Mouse (Mus musculus) midbrain, embryonic 10.5 days (tissue): Measurements from ENCODE around the gene Tekt4. TPM values are rescaled to one million over a fixed set of nuclear protein-coding genes. Genes with fewer than 3 reads are reported as not detected.

Experiments
- DNase-seq: peaks from one replicate; pipeline ENCODE4 v3.0.0-alpha.2; 2017; ENCODE audit warnings: low spot score
- H3K27ac ChIP-seq: fragments of 300-500 bp; sonication (generic); replicated peaks from 2 replicates; pipeline ENCODE4 v1.5.1; 2016; ENCODE audit warnings: mild to moderate bottlenecking
- H3K27me3 ChIP-seq: fragments of 300-500 bp; sonication (generic); 2 replicates; pipeline ENCODE4 v1.6.1; 2016; ENCODE audit warnings: low read depth, mild to moderate bottlenecking; ENCODE audit not compliant: poor library complexity, severe bottlenecking
- H3K36me3 ChIP-seq: fragments of 300-500 bp; sonication (generic); 2 replicates; pipeline ENCODE4 v1.6.1; 2016; ENCODE audit warnings: mild to moderate bottlenecking, moderate library complexity
- H3K4me1 ChIP-seq: fragments of 300-500 bp; sonication (generic); 2 replicates; pipeline ENCODE4 v1.6.1; 2016
- H3K4me3 ChIP-seq: fragments of 300-500 bp; sonication (generic); 2 replicates; pipeline ENCODE4 v1.5.1; 2016; ENCODE audit warnings: mild to moderate bottlenecking, moderate library complexity
- H3K9me3 ChIP-seq: fragments of 300-500 bp; sonication (generic); replicated peaks from 2 replicates; pipeline ENCODE4 v1.6.1; 2016; ENCODE audit warnings: mild to moderate bottlenecking
- WGBS: fragments of 180-500 bp; shearing (Covaris S2); methylation state at CpG from one replicate; pipeline ENCODE4 v1.1.7; 2016; 5-methylcytosine and 5-hydroxymethylcytosine counted together
- polyA plus RNA-seq: library from polyadenylated mRNA; unstranded; fragments of >200 nt; fragmentation: Nextera tagmentation; extraction: Ambion mirVana; gene quantifications from 2 replicates; pipeline ENCODE4 v1.2.1, GENCODE M21; 2016

Tekt4 gene
- 0.17 and 0.38 TPM in 2 replicates for polyA plus RNA-seq

- no peaks in the 10 kb centered on the region for H3K36me3 ChIP-seq
- WGBS: 44% methylated on average over 2 of the region's 2 CpGs
- H3K4me3 ChIP-seq: no peak within 1 kb of the TSS
- H3K27ac ChIP-seq: peak within 1 kb of the TSS; percentile 13
- H3K9me3 ChIP-seq: no peaks in the 10 kb centered on the region
- no peak for DNase-seq
- H3K4me1 ChIP-seq: peaks cover 27% of the 10 kb centered on the region
- H3K27me3 ChIP-seq: no peaks in the 10 kb centered on the region
Measured at GRCm38 (mm10) chr17:25454272-25454671, at the start of gene Tekt4. Tekt4 (plus strand) TSS chr17:25454615.

GRCm38 (mm10) chr17:25405224-25405895 is 49.1 kb upstream of the Tekt4 start:
- peak; percentile 39 for DNase-seq
- H3K27me3 ChIP-seq: peaks cover 54% of the 10 kb centered on the region
- H3K36me3 ChIP-seq: no peaks in the 10 kb centered on the region
- peak overlapping the region; percentile 84 for H3K27ac ChIP-seq
- no peaks in the 10 kb centered on the region for H3K9me3 ChIP-seq
- WGBS: 11% methylated on average over 10 of the region's 10 CpGs
- 0 out of 2 replicates have a peak overlapping the region, but pooled peaks have one; percentile 11 for H3K4me3 ChIP-seq
- H3K4me1 ChIP-seq: peaks cover 87% of the 10 kb centered on the region

- peak overlapping the region; percentile 17; the same call in 1 of the 2 replicates for H3K4me3 ChIP-seq
- 14% methylated on average over 6 of the region's 6 CpGs for WGBS
- peaks cover 47% of the 10 kb centered on the region for H3K27me3 ChIP-seq
- DNase-seq: no peak
- peaks cover 91% of the 10 kb centered on the region for H3K4me1 ChIP-seq
- no peaks in the 10 kb centered on the region for H3K36me3 ChIP-seq
- H3K27ac ChIP-seq: peak overlapping the region; percentile 84
- no peaks in the 10 kb centered on the region for H3K9me3 ChIP-seq
Measured at GRCm38 (mm10) chr17:25406011-25406441, 48.4 kb upstream of the Tekt4 start.

- H3K36me3 ChIP-seq: no peaks in the 10 kb centered on the region
- WGBS: 65% methylated on average over 4 of the region's 4 CpGs
- DNase-seq: no peak
- peaks cover 82% of the 10 kb centered on the region for H3K4me1 ChIP-seq
- no peaks in the 10 kb centered on the region for H3K9me3 ChIP-seq
- peak overlapping the region; percentile 84 for H3K27ac ChIP-seq
- H3K4me3 ChIP-seq: no peak overlapping the region
- peaks cover 35% of the 10 kb centered on the region for H3K27me3 ChIP-seq
Measured at GRCm38 (mm10) chr17:25407352-25407751, 47.1 kb upstream of the Tekt4 start.

- Histone ChIP-seq H3K27ac (no peak overlapping the region), H3K4me3 (no peak overlapping the region), H3K9me3 (no peaks in the 10 kb centered on the region), H3K4me1 (peaks cover 75% of the 10 kb centered on the region), H3K36me3 (no peaks in the 10 kb centered on the region), H3K27me3 (peaks cover 24% of the 10 kb centered on the region)
- 79% methylated on average over 7 of the region's 7 CpGs for WGBS
- DNase-seq: no peak
Measured at GRCm38 (mm10) chr17:25408302-25408999, 46.0 kb upstream of the Tekt4 start.

GRCm38 (mm10) chr17:25409621-25410020 is 44.8 kb upstream of the Tekt4 start:
- peak overlapping the region; percentile 52; the same call in 1 of the 2 replicates for H3K27ac ChIP-seq
- 76% methylated on average over 7 of the region's 7 CpGs for WGBS
- peaks cover 12% of the 10 kb centered on the region; the same call in 1 of the 2 replicates for H3K27me3 ChIP-seq
- H3K36me3 ChIP-seq: no peaks in the 10 kb centered on the region
- no peak overlapping the region for H3K4me3 ChIP-seq
- H3K9me3 ChIP-seq: no peaks in the 10 kb centered on the region
- H3K4me1 ChIP-seq: peaks cover 74% of the 10 kb centered on the region
- DNase-seq: no peak

GRCm38 (mm10) chr17:25410180-25410579 is 44.2 kb upstream of the Tekt4 start:
- WGBS: 82% methylated on average over 6 of the region's 6 CpGs
- DNase-seq: no peak
- H3K9me3 ChIP-seq: no peaks in the 10 kb centered on the region
- H3K4me3 ChIP-seq: no peak overlapping the region
- H3K36me3 ChIP-seq: no peaks in the 10 kb centered on the region
- 0 out of 2 replicates have a peak overlapping the region, but pooled peaks have one; percentile 52 for H3K27ac ChIP-seq
- peaks cover 74% of the 10 kb centered on the region for H3K4me1 ChIP-seq
- H3K27me3 ChIP-seq: 0 out of 2 replicates have a peak, but pooled peaks cover 6% of the 10 kb centered on the region

GRCm38 (mm10) chr17:25410786-25411185 is 43.6 kb upstream of the Tekt4 start:
- H3K4me1 ChIP-seq: peaks cover 74% of the 10 kb centered on the region
- no peak for DNase-seq
- H3K4me3 ChIP-seq: no peak overlapping the region
- 0 out of 2 replicates have a peak, but pooled peaks cover 5% of the 10 kb centered on the region for H3K27me3 ChIP-seq
- no peak overlapping the region for H3K27ac ChIP-seq
- WGBS: 68% methylated on average over 7 of the region's 7 CpGs
- no peaks in the 10 kb centered on the region for H3K9me3 ChIP-seq
- H3K36me3 ChIP-seq: no peaks in the 10 kb centered on the region

GRCm38 (mm10) chr17:25411251-25411650 is 43.2 kb upstream of the Tekt4 start:
- H3K27me3 ChIP-seq: 0 out of 2 replicates have a peak, but pooled peaks cover 5% of the 10 kb centered on the region
- H3K4me3 ChIP-seq: no peak overlapping the region
- no peak for DNase-seq
- peaks cover 74% of the 10 kb centered on the region for H3K4me1 ChIP-seq
- no peaks in the 10 kb centered on the region for H3K36me3 ChIP-seq
- no peaks in the 10 kb centered on the region for H3K9me3 ChIP-seq
- 73% methylated on average over 4 of the region's 4 CpGs for WGBS
- H3K27ac ChIP-seq: 0 out of 2 replicates have a peak overlapping the region, but pooled peaks have one; percentile 42

GRCm38 (mm10) chr17:25414209-25414608 is 40.2 kb upstream of the Tekt4 start:
- Histone ChIP-seq H3K27ac (peak overlapping the region; percentile 90; the same call in 1 of the 2 replicates), H3K27me3 (no peaks in the 10 kb centered on the region), H3K4me3 (no peak overlapping the region), H3K4me1 (peaks cover 79% of the 10 kb centered on the region), H3K9me3 (no peaks in the 10 kb centered on the region), H3K36me3 (no peaks in the 10 kb centered on the region)
- WGBS: 81% methylated on average over 4 of the region's 4 CpGs
- no peak for DNase-seq

- H3K9me3 ChIP-seq: no peaks in the 10 kb centered on the region
- H3K4me1 ChIP-seq: peaks cover 79% of the 10 kb centered on the region
- H3K27ac ChIP-seq: peak overlapping the region; percentile 90
- 47% methylated on average over 3 of the region's 3 CpGs for WGBS
- H3K4me3 ChIP-seq: peak overlapping the region; percentile 32; the same call in 1 of the 2 replicates
- no peaks in the 10 kb centered on the region for H3K27me3 ChIP-seq
- H3K36me3 ChIP-seq: no peaks in the 10 kb centered on the region
- DNase-seq: no peak
Measured at GRCm38 (mm10) chr17:25414917-25415316, 39.5 kb upstream of the Tekt4 start.

GRCm38 (mm10) chr17:25415421-25415913 is 38.9 kb upstream of the Tekt4 start:
- 5% methylated on average over 6 of the region's 6 CpGs for WGBS
- Histone ChIP-seq H3K9me3 (no peaks in the 10 kb centered on the region), H3K27me3 (no peaks in the 10 kb centered on the region), H3K4me3 (peak overlapping the region; percentile 32), H3K4me1 (peaks cover 79% of the 10 kb centered on the region), H3K27ac (peak overlapping the region; percentile 90), H3K36me3 (no peaks in the 10 kb centered on the region)
- peak; percentile 57 for DNase-seq
